Mouse (Mus musculus): Measurements from ENCODE around the gene Tenm2.

Tenm2 gene

DNA sequence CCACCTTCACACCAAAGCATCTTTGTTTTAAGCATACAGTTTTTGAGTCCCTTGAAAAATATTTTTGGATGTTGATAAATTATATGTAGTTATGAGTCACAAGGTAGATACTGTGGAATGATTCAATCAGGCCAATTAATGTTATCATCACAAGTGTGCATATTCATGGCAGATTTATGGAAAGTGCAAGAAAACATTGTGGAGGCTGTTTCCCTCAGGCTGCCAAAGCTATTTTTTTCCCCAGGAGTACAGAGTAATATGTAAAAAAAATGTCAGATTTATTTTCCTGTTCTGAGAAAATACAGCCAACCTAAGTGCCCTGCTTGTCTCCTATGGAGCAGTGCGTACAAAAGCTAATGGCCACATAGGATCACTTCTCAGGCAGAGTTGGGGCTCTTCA, 882.5 kb downstream of the Tenm2 start:
- DNase-seq (ENCODE audit: low spot score): no peak

DNA sequence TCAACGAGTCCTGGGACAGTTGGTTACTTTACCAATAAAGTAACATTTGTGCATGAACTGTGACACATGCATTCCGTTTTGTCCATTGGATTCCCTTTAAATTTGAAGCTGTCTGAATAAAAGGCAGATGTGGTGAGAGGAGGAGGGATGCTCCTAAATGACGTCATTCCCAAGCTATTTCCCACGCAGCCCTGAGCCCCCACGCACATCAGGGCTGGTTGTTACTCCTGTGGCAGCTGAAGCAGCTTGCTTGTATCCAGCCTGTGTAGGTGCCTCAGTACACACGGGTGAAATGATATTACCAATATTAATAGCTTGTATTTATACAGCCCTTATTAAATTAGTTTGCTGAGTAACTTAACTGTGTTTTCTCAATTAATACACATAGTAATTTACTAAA, 884.0 kb downstream of the Tenm2 start:
- DNase-seq (ENCODE audit: low spot score): no peak

DNA sequence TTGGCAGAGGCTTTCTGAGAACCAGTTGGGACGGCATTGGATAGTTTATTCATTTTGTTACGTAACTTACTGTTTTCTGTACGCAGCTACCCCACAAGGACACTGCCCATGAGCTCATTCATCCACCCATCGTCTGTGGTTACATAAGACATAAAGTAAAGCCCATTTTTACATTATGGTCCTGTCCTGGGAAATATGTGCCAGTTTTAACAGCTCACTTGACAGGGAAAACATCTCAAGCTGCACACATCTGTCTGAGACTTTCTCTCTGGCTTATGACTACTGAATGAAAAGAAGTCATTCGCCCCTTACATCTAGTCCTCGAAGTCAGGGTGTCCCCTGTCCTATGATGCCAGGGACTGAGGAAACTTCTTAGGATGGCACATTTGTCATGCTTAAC, 884.4 kb downstream of the Tenm2 start:
- DNase-seq (ENCODE audit: low spot score): no peak

DNA sequence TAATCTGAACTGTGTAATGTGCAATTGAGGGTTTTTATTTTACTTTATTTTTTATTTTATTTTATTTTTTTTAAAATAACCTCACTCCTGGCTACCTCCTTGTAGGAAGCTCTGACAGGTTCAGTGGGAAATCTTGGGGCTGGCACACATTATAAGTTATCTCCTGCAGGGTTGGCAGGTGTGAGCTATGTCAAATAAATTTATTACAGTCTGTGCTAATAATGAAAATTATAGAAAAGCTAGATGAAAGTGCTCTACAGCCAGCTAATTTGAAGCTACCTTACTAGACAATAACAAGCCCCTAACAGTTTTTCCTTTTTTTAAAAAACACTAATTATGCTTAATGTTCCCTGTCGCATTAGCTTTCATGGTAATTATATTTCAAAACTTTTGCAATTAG, 885.5 kb downstream of the Tenm2 start:
- DNase-seq (ENCODE audit: low spot score): no peak

DNA sequence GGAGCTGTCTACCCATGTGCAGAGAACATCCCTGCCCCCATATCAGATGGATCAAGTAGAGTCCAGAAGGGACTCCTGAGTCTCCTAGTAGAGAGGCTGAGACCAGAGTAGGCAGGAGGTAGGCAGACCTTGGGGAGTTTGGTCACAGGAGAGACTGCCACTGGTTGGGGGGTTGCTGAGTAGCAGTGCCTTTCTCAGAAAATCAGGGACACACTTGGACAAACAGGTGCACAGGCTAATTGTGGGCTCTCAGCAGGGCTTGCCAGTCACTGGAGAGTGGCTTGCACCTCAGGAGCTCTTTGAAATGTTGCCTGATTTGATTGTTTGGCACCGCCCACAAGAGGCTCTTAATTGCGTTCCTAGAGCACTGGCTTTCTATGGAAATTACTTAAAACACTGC, 885.9 kb downstream of the Tenm2 start:
- DNase-seq (ENCODE audit: low spot score): no peak

DNA sequence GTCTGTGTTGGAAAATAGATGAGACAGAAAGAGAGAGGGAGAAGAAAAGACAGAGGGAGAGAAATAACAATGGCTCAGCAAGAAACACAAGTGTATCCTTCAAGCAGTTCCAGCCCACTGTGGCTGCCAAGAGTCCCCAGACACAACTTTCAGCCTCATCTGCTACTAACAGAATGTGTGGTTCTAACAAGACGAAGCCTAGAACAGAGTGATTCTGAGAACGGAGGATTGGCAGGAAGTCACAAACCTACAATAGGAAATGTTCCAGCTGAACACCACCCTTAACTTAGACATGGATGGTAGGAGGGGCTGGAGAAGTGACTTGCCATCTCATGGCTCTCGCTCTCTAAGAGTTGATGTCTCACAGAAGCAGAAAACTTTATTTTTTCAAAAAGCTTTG, 894.0 kb downstream of the Tenm2 start:
- peak; percentile 44 for DNase-seq (ENCODE audit: low spot score)

DNA sequence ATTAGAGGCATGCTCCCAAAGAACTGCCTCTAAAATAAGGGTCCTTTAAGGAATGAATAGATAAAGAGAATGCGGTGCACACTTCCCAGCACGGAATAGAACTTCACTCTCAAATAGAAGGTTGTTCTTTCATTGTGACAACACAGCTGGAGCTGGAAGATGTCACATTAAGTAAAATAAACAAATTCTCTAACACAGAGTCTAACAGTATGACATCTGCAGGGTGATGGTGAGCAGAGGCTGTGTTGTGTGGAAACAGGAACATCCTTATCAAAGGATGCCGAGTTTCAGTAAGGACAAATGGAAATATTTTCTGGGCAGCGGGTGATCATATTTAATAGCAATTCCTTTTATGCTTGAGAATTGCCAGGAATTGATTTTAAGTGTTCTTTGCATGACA, 897.3 kb downstream of the Tenm2 start:
- DNase-seq (ENCODE audit: low spot score): no peak

DNA sequence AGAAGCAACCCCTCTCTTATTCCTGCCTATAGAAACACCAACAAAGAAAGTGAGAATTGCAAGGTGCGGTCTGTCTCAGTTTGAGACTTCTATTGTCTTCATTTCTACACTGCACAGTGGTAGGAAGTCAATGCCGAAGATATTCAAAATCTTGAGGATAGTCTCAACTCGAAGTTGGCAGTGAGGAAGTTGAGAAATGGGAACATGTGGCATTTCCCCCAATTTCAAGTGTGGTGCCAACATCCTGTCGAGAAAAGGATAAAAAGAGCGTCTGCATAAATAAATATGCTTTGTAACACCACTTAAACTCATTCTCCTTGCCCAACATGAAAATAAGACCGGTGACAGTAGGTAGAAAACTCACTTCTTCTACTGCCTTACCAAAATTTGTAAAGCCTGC, 898.7 kb downstream of the Tenm2 start:
- no peak for DNase-seq (ENCODE audit: low spot score)

DNA sequence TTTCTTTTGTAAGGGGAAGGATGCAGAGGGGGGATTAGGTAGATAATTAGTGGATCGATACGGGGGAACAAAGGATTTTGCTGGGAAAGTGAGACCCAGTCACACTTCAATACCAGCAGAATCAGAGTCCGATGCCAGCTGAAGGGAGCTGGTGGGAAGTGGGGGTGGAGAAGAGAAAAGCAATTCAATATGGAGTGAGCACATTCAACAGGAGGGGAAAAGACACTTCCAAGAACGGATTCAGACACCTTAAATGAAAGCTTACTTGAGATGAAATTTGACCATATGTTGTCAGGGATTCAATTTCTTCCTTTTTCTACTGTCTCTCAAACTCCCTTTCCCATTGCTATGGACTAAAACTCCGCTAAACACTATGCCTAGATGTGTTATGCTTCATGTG, 900.6 kb downstream of the Tenm2 start:
- DNase-seq (ENCODE audit: low spot score): no peak

DNA sequence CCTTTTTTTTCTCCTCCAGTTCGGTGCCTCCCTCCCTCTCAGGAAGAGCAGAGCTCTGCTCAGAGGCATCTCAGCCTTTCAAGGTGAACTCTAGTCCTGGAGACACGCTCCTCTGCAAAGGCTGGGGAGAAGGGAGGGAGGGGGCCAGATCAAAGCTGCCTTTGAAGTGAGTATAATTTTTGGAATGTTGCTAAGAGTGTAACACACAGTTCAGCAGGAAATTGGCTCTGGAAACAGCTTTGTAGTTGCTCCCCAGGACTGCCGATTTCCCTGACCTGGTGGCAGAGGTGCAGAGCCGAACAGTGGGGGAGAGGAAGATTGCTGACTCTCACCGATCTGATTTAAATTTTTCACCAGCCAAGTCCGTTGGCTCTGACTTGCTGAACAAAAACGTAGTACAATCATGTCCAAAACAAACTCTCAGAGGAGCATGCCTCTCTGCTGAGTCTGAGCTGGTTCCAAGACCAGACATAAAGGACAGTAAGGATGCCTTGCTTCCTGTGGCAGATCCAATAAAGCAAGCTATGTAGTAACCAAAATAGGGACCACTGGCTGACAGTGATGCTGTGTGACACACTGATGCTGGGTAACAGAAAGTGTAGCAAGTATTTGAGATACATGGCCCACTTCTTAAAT, 901.5 kb downstream of the Tenm2 start:
- no peak for DNase-seq (ENCODE audit: low spot score)

DNA sequence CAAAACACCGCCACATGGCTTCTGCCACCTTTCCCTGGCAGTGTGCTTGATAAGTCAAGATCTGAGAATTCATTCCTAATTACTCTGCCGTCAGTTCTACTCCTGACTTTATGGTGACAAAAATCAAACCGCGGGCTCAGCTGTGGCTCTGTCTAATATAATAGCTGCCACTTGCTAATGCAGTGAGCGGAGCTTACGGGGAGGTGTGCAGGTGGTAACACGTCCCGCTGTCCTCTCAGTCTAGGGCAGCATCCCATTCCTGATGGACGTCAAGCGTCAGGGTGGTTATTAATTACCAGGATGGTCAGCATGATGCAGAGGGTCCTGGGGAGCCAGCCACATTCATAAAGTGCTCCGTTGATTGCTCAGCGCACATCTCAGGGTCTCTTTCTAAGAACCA, 903.5 kb downstream of the Tenm2 start:
- DNase-seq (ENCODE audit: low spot score): no peak

DNA sequence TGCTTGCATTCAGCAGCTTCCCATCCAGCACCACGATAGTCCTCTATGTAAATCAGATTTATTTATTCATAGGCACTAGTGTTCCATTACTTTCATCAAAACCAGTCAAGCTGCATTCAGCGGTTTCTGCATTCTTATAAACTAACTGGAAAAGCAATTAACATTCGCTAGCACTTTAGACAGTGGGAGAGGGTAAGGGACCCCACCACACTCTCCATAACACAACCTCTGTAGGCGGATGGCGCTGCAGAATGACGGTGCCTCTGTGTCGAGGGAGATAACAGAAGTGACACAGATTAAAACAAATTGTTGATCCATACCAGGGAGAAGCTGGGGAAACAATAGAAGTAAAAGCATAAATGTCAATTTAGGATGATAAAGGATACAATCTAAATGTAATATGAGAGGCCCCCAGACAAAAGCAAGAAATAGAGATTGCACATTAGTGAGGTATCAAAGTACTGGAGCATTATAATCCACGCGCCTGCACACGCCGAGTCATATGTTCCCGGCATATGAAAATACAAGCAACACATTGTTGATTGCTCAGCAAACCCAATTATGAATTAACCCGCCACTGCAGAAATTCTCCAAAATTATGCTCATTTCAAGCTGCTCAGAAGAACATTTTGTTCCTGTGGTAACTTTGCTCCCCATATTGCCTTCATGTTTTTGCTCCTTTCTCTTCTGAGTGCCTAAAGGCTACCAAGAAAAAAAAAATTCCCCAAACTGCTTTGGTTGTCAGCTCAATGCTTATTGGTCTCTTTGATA, 904.2 kb downstream of the Tenm2 start:
- DNase-seq (ENCODE audit: low spot score): no peak

DNA sequence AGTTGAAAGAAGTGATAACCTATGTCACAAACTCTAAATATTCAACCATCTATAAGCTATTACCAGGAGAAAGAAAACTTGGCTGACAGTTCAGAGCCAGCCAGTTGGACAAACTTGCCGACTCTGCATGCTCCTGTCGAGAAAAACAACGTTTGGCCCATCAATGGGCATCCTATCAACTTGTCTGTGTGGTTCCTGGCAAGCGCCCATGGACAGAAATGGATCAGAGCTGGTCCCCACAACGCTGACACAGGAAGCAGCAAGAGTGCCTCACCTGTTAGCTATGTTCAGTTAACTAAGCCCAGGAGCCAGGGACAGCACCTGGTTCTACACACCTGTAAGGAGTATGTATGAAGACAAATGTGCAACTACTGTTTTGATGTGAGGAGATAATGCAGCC, 908.5 kb downstream of the Tenm2 start:
- no peak for DNase-seq (ENCODE audit: low spot score)

DNA sequence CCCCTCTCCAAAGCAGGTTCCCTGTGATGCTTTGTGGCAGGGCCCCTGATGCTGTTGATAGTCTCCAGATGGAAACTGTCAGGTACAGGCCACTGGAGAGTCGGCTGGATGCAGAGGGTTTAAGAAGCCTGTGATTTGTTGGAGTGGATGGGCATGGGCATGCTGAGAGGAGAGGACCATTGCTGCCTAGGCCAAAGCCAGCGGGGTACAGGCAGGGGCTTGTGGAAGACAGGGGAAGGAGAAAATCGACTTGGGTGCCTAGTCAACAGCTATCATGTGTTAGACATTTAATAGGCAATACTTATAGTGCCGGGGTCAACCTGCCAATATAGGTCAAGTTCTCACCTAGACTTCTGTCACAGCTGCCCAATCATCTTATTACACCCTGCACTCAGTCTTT, 926.4 kb downstream of the Tenm2 start:
- no peak for DNase-seq (ENCODE audit: low spot score)

DNA sequence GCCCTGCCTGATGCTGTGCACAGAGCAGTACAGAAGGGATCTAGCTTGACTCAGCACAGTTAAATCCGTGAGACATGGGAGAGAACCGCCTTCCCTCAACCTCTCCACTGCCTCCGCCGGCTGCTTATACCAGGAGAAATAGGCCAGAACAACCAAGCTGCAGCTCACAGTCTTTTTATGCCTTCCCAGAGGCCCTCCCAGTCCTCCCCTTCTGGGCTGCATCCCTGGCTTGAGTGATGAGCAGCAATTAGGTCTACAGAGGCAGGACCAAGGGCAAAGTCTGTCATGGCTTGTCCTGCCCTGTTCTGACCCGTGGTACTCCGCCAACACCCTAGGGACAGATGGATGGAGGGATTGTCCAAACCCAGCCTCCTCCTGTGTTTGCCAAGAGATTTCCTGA, 928.5 kb downstream of the Tenm2 start:
- peak; percentile 26 for DNase-seq (ENCODE audit: low spot score)

DNA sequence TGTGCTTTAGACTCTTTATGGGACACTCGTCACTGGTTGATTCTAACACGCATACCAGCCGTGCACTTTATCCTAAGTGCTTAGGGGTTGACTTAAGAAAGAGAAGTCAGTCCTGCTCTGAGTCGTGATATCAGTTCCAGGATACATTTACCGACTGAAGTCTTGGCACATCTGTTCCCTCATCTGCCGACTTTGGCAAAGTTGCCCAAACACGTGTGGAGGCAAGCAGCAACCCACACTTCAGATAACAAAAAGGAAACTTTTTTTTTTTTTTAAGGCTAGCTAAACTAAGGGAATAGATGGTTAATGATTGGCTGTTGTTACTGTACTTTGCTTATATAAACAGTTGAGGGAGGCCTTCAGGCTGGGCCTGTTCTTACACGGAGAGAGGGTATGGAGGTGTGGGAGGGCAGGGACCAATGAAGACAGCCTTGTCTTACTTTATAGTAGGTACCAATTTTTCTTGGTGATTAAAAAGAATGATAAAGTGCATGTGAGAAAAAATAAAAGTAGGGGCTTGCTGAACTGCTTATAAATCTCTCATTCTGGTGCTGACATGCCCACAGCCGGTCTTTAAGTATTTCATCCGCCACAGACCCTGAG, 930.3 kb downstream of the Tenm2 start:
- no peak for DNase-seq (ENCODE audit: low spot score)

DNA sequence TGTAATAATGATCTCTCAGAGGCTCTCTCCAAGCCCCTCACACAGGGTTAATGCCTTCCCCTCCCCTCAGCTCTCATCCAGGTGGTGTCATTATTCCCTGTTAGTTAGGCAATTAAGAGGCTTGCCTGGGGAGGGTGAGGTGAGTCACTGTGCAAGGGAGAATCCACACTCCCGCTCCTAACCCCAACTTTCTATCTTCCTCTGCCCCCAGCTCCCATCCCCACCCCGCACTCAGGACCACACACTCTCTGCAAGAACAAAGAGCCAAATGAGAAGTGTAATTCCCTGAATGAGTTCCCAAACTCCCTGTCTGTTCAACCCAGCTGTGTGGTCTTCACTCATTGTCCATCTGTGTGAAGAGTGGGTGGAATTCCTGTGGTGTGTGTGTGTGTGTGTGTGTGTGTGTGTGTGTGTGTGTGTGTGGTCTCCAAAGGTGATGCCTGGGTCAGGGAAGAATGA, 932.8 kb downstream of the Tenm2 start:
- no peak for DNase-seq (ENCODE audit: low spot score)

DNA sequence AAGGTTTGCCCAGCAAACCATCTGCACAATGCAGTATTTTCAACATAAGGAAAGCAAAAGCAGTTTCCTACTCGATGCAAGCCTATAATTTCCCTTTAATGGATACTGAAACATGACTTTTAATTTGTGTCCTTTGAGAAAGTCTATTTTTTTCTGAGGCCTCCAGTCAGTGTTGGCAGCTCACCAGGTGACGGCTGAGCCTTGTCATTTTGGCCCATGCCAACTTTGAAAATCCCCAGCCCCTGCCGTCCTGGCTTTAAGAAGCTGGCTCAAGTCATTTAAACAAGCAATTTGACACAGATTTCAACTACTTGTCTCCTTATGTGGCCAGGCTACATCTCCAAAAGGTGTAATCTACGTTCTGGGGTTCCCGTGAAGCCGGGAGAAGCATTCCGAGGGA, 933.7 kb downstream of the Tenm2 start:
- no peak for DNase-seq (ENCODE audit: low spot score)

DNA sequence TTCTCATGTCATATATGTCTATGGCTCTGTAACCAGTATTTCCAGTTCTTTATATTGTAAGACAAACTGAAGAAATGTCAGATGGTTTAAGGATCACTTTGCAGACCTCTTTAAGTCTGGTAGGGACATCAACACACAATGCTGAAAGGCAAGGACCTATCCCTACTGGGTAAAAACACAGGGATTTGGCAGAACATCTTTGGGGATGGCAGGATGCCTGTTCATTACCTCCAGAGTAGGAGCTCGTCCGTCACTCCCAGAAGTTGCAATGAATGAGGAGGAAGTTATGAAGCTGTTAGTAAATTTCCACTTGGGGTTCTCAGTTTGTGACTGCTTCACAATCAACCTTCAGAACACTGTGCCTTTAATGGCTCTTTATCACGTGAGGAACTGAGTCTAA, 939.2 kb downstream of the Tenm2 start:
- no peak for DNase-seq (ENCODE audit: low spot score)

DNA sequence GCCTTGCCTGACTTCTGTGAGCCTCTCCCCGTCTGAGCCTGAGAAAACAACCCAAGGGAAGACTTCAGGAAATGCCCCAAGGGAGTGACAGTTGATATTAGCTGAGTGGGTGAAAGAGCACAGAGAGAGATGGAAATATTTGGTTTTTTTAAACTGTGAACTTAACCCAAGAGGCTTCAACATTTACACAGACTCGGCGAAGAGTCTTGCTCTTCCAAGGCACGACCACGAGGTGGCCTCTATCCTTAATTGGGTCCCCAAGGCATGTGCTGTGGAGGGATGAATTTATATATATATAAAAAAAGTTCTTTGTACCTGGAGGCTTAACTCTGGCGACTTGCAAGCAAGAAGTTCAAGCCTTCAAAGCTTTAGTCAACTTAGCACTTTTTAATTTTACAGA, 943.6 kb downstream of the Tenm2 start:
- DNase-seq (ENCODE audit: low spot score): no peak

DNA sequence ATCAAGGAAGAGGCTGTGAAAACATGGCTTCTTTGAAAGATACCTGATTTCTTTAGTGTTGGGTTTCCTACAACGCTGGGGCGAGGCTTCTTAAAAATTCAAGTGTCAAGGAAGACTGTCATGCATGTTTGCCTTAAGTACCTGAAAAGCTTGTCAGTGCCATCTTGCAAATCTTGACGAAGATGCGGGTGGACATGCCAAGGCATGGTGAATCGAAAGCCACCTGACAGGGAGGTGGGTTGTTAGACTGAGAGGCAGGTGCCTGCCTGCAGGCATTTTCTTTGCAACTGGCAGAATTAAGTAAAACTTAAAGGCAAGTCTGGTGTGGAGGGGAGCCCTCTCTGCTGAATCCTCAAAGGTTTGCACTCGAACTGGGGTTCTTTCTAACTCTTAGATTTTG, 949.5 kb downstream of the Tenm2 start:
- DNase-seq (ENCODE audit: low spot score): no peak

DNA sequence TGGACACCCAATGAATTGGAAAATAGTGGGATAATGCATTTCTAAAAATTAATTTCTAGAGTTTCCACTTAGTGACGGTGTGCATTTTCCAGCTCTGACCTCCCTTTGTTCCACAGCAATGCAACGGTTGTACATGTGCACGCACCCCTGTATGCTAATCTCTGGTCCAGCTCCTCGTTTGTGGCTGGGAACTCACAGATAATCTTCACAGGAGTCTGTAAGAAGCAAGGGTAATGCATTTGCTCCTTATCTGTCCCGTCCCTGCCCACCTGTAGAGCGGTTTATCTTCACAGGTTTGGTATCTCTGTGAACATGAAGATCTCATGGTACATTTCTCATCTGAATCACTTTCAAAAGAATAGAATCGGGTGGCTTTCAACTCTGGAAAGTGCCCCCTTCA, 955.2 kb downstream of the Tenm2 start:
- DNase-seq (ENCODE audit: low spot score): no peak

DNA sequence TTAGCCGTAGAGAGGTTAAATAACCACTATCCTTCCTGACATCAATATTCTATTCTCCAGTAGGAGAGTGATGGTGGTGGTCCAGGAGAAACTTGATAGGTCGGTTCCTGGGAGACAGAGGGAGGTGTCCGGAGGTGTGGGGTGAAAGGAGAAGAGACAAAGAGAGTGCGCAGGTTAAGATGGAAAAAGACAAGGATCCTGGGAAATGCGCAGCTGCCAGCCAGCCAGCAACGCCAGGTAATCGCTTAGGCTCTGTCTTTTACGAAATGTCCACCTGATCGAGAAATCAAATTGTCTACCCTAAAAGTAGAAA, 957.9 kb downstream of the Tenm2 start:
- no peak for DNase-seq (ENCODE audit: low spot score)

All from left cerebral cortex, adult 11 months (tissue).